Comparison of ENCODE assay signal across 8 mouse cellular contexts in the genomic region with DNA sequence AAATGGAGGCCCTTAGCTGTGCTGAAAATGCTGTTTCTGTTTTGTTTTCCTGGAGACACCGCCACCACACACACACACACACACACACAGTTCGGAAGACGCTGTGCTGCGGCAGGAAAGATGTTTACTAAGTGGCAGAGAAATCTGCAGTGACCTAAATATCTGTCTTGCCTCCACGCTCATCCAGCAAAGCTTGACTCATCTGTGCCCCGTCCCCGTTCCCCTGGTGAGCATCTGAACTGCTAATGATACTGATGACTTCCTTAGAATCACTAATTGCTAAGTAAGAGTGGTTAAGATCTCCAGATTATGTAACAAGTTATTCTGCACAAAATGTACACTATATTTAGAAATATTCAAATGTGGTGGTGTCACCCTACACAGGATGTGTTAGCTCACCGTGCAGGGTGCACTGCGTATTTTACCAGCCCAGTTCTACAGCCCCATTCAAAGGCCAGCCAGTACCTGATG. TPM values are rescaled to one million over a fixed set of nuclear protein-coding genes. Genes with fewer than 3 reads are reported as not detected.
DNase-seq lines count a peak whose midpoint lies in the region; ATAC-seq and TF ChIP-seq lines count a peak whose summit lies in the region.

No protein-coding gene starts in this region.

- peak; percentile 22; the same call in 1 of the 2 replicates for TF ChIP-seq EP300 in heart, adult 2 months (IDR thresholded peaks at IDR 0.05; ENCODE audit: insufficient read depth, low read depth, low read length)

- TF ChIP-seq CTCF in heart, adult 2 months (IDR thresholded peaks at IDR 0.05): no peak
- TF ChIP-seq CTCF in olfactory bulb, adult 2 months (IDR thresholded peaks at IDR 0.05; ENCODE audit: insufficient read depth, low read depth, low read length): no peak

- ATAC-seq in kidney, embryonic 16.5 days (ENCODE audit: low FRiP score, low TSS enrichment): no peak
- no peak for ATAC-seq in kidney, embryonic 14.5 days (ENCODE audit: low FRiP score, low TSS enrichment)
- ATAC-seq in limb, embryonic 13.5 days (ENCODE audit: low FRiP score, low read depth): no peak

- H3K36me3 ChIP-seq in kidney, embryonic 16.5 days (ENCODE audit: insufficient read depth, low read length): peaks cover 22% of the 10 kb centered on the region
- peaks cover 39% of the 10 kb centered on the region for H3K36me3 ChIP-seq in kidney, embryonic 14.5 days (ENCODE audit: control insufficient read depth, insufficient read depth, low read length)
- H3K36me3 ChIP-seq in heart, adult 2 months (ENCODE audit: control insufficient read depth, insufficient read depth, low read length): peaks cover 31% of the 10 kb centered on the region
- H3K36me3 ChIP-seq in limb, embryonic 13.5 days: peaks cover 33% of the 10 kb centered on the region

- H3K27me3 ChIP-seq in kidney, embryonic 16.5 days (ENCODE audit: insufficient read depth, low read length): no peaks in the 10 kb centered on the region
- no peaks in the 10 kb centered on the region for H3K27me3 ChIP-seq in kidney, embryonic 14.5 days (ENCODE audit: control insufficient read depth, insufficient read depth, low read length)
- no peaks in the 10 kb centered on the region for H3K27me3 ChIP-seq in heart, adult 2 months (ENCODE audit: control insufficient read depth, insufficient read depth, low read length)
- no peaks in the 10 kb centered on the region for H3K27me3 ChIP-seq in limb, embryonic 13.5 days

- H3K4me1 ChIP-seq in kidney, embryonic 16.5 days (ENCODE audit: insufficient read depth, low read length): peaks cover 61% of the 10 kb centered on the region
- H3K4me1 ChIP-seq in kidney, embryonic 14.5 days (ENCODE audit: control insufficient read depth, insufficient read depth, low read length): peaks cover 56% of the 10 kb centered on the region
- H3K4me1 ChIP-seq in heart, adult 2 months (ENCODE audit: control insufficient read depth, insufficient read depth, low read length): peaks cover 26% of the 10 kb centered on the region
- H3K4me1 ChIP-seq in limb, embryonic 13.5 days: peaks cover 76% of the 10 kb centered on the region
- H3K4me1 ChIP-seq in olfactory bulb, adult 2 months (ENCODE audit: control insufficient read depth, insufficient read depth, low read length): peaks cover 23% of the 10 kb centered on the region

- 0 out of 2 replicates have a peak overlapping the region, but pooled peaks have one; percentile 31 for H3K9ac ChIP-seq in kidney, embryonic 16.5 days (replicated peaks; ENCODE audit: low read length)
- no peak overlapping the region for H3K9ac ChIP-seq in kidney, embryonic 14.5 days (ENCODE audit: low read depth, low read length)
- peak overlapping the region; percentile 9; the same call in 1 of the 2 replicates for H3K9ac ChIP-seq in heart, adult 2 months (ENCODE audit: low read depth, low read length)
- H3K9ac ChIP-seq in limb, embryonic 13.5 days: no peak overlapping the region

- intact Hi-C loops in heart, adult 2 months (cut with DNase I): loop anchor here (2.0 kb wide), 2 partner anchors 19 to 219 kb away; no protein-coding TSS in a partner anchor

- WGBS in kidney, embryonic 16.5 days: 44% methylated on average over 9 of the region's 9 CpGs
- WGBS in kidney, embryonic 14.5 days: 57% methylated on average over 9 of the region's 9 CpGs
- WGBS in heart, adult 2 months: 15% methylated on average over 9 of the region's 9 CpGs
- 64% methylated on average over 9 of the region's 9 CpGs for WGBS in limb, embryonic 13.5 days
- WGBS in olfactory bulb, adult 2 months: 8% methylated on average over 9 of the region's 9 CpGs

- H3K9me3 ChIP-seq in kidney, embryonic 16.5 days (ENCODE audit: low read length): no peaks in the 10 kb centered on the region
- no peaks in the 10 kb centered on the region for H3K9me3 ChIP-seq in kidney, embryonic 14.5 days (ENCODE audit: control insufficient read depth, low read length)
- H3K9me3 ChIP-seq in limb, embryonic 13.5 days: 0 out of 2 replicates have a peak, but pooled peaks cover 1% of the 10 kb centered on the region

- no peak overlapping the region for H3K4me3 ChIP-seq in kidney, embryonic 16.5 days (ENCODE audit: low read length)
- no peak overlapping the region for H3K4me3 ChIP-seq in kidney, embryonic 14.5 days (ENCODE audit: low read length)
- no peak overlapping the region for H3K4me3 ChIP-seq in heart, adult 2 months
- no peak overlapping the region for H3K4me3 ChIP-seq in limb, embryonic 13.5 days
- H3K4me3 ChIP-seq in olfactory bulb, adult 2 months (ENCODE audit: insufficient read depth, low read depth, low read length): no peak overlapping the region

- no peaks in the 10 kb centered on the region; the same call in 1 of the 2 replicates for H3K79me2 ChIP-seq in heart, adult 2 months (replicated peaks; ENCODE audit: control insufficient read depth, insufficient read depth, low read length)

- H3K4me2 ChIP-seq in kidney, embryonic 16.5 days (replicated peaks; ENCODE audit: low read depth, low read length): peak overlapping the region; percentile 98; the same call in 1 of the 2 replicates
- H3K4me2 ChIP-seq in kidney, embryonic 14.5 days (replicated peaks; ENCODE audit: low read depth, low read length): no peak overlapping the region; the same call in 1 of the 2 replicates
- H3K4me2 ChIP-seq in limb, embryonic 13.5 days (replicated peaks): peak overlapping the region; percentile 97; the same call in 1 of the 2 replicates

- H3K27ac ChIP-seq in kidney, embryonic 16.5 days (ENCODE audit: low read length): peak overlapping the region; percentile 99
- no peak overlapping the region; the same call in 1 of the 2 replicates for H3K27ac ChIP-seq in kidney, embryonic 14.5 days (ENCODE audit: low read depth, low read length)
- H3K27ac ChIP-seq in heart, adult 2 months: peak overlapping the region; percentile 98
- peak overlapping the region; percentile 96 for H3K27ac ChIP-seq in limb, embryonic 13.5 days
- peak overlapping the region; percentile 84 for H3K27ac ChIP-seq in olfactory bulb, adult 2 months (ENCODE audit: insufficient read depth, low read depth, low read length)

- DNase-seq in Muller cell, postnatal 12 days (ENCODE audit: inconsistent ontology term): peak; percentile 89
- peak; percentile 42 to 45 for DNase-seq in heart, adult 2 months
- DNase-seq in layer of hippocampus, adult 9-10 months (ENCODE audit: low spot score): no peak
- no peak for DNase-seq in urinary bladder, postnatal 4 days (ENCODE audit: low spot score in 2 of 2)

- TF ChIP-seq POLR2A in heart, adult 2 months (IDR thresholded peaks at IDR 0.05; ENCODE audit: insufficient read depth, low read depth, low read length): no peak
- no peak for TF ChIP-seq POLR2A in olfactory bulb, adult 2 months (IDR thresholded peaks at IDR 0.05; ENCODE audit: insufficient read depth, low read depth, low read length)

RNA-seq across cellular contexts. Expression of gene Irf2bp2, which starts 8.2 kb away (rescaled TPM):
- polyA plus RNA-seq in kidney, embryonic 16.5 days (2015; fragmentation: Nextera tagmentation; extraction: Ambion mirVana): 11.5 and 12.1 TPM in 2 replicates
- polyA plus RNA-seq in kidney, embryonic 14.5 days (2014; fragmentation: Nextera tagmentation; extraction: Ambion mirVana): 11.6 and 14.6 TPM in 2 replicates
- total RNA-seq in heart, adult 2 months (2021): 100 to 1,000 TPM in 1 of 2 experiments, 10 to 100 TPM in 1; 56.3 to 132 TPM
- polyA plus RNA-seq in heart, adult 2 months (2012; rRNA removed): 33.8 and 37.3 TPM in 2 replicates
- polyA plus RNA-seq in limb, embryonic 13.5 days (2015; fragmentation: Nextera tagmentation; extraction: Ambion mirVana): 11.6 and 11.8 TPM in 2 replicates
- not detected in 2 replicates for polyA plus RNA-seq in olfactory bulb, adult 2 months (2012; ENCODE audit: insufficient read depth, insufficient read length, low replicate concordance, missing spikeins)

Comparison
In these comparisons a context has a peak if more than half of its experiments do, and no peak if none do; other contexts are left out.
1. H3K9ac ChIP-seq: peak in kidney, embryonic 16.5 days (single experiment) and heart, adult 2 months (single experiment); none in kidney, embryonic 14.5 days (single experiment) and limb, embryonic 13.5 days (single experiment).
2. DNase-seq: peak in Muller cell, postnatal 12 days (single experiment) and heart, adult 2 months (2 of 2); none in layer of hippocampus, adult 9-10 months (single experiment) and urinary bladder, postnatal 4 days (0 of 2).